Mouse (Mus musculus): ENCODE data around the gene Ccdc122. TPM values are rescaled to one million over a fixed set of nuclear protein-coding genes. Genes with fewer than 3 reads are reported as not detected.
"Not testable (repeated sequence)": the region's sequence is repeated elsewhere in the genome, so short reads cannot be mapped to it uniquely, and the experiment has no call there.

Ccdc122 gene
- total RNA-seq (2021): 1 to 10 TPM; 1.5 to 2.0 TPM
- long read RNA-seq, partial matches to known transcripts: 0 of 2 reads
- long read RNA-seq, other reads (novel, unspliced or antisense): 0 of 2 reads

GRCm38 (mm10) chr14:77036226-77037046, at the start of gene Ccdc122, which contains the start of gene Lacc1:
Gene Ccdc122 (plus strand): TSS chr14:77036772.
Gene Lacc1 (minus strand): TSS chr14:77036904.
- DNase-seq (ENCODE audit: low spot score in 2 of 2): peak; percentile 41 to 72

GRCm38 (mm10) chr14:76990351-76990750, 46.2 kb upstream of the Ccdc122 start:
- not testable (repeated sequence) for DNase-seq (ENCODE audit: low spot score in 2 of 2)

- DNase-seq (ENCODE audit: low spot score in 2 of 2): no peak
Observed at GRCm38 (mm10) chr14:77004740-77005139, 31.8 kb upstream of the Ccdc122 start.

GRCm38 (mm10) chr14:77005566-77005965, 31.0 kb upstream of the Ccdc122 start:
- DNase-seq (ENCODE audit: low spot score in 2 of 2): no peak

- DNase-seq (ENCODE audit: low spot score in 2 of 2): peak; percentile 26 to 89
Observed at GRCm38 (mm10) chr14:77008238-77008637, 28.3 kb upstream of the Ccdc122 start.

GRCm38 (mm10) chr14:77011804-77012203, 24.8 kb upstream of the Ccdc122 start:
- DNase-seq (ENCODE audit: low spot score in 2 of 2): peak; percentile 45 to 90

GRCm38 (mm10) chr14:77016783-77017182, 19.8 kb upstream of the Ccdc122 start:
- DNase-seq (ENCODE audit: low spot score in 2 of 2): not testable (repeated sequence)

GRCm38 (mm10) chr14:77017211-77017610, 19.4 kb upstream of the Ccdc122 start:
- no peak for DNase-seq (ENCODE audit: low spot score in 2 of 2)

- DNase-seq (ENCODE audit: low spot score in 2 of 2): no peak
Observed at GRCm38 (mm10) chr14:77024499-77024898, 12.1 kb upstream of the Ccdc122 start.

GRCm38 (mm10) chr14:77029319-77030054, 7.1 kb upstream of the Ccdc122 start:
- no peak for DNase-seq (ENCODE audit: low spot score in 2 of 2)

- no peak for DNase-seq (ENCODE audit: low spot score in 2 of 2)
Observed at GRCm38 (mm10) chr14:77030808-77031207, 5.8 kb upstream of the Ccdc122 start.

- no peak for DNase-seq (ENCODE audit: low spot score in 2 of 2)
Observed at GRCm38 (mm10) chr14:77032433-77032832, 4.1 kb upstream of the Ccdc122 start.

GRCm38 (mm10) chr14:77033391-77033790, 3.2 kb upstream of the Ccdc122 start:
- DNase-seq (ENCODE audit: low spot score in 2 of 2): no peak

GRCm38 (mm10) chr14:77034175-77034915, 2.2 kb upstream of the Ccdc122 start:
- DNase-seq (ENCODE audit: low spot score in 2 of 2): no peak

- no peak for DNase-seq (ENCODE audit: low spot score in 2 of 2)
Observed at GRCm38 (mm10) chr14:77034970-77035369, 1.6 kb upstream of the Ccdc122 start.

GRCm38 (mm10) chr14:77037330-77037729, 758 bp downstream of the Ccdc122 start:
- DNase-seq (ENCODE audit: low spot score in 2 of 2): no peak

GRCm38 (mm10) chr14:77037832-77038425, 1.4 kb downstream of the Ccdc122 start:
- peak in 1 of 2 experiments; percentile 49 for DNase-seq (ENCODE audit: low spot score in 2 of 2)

GRCm38 (mm10) chr14:77053288-77053687, 16.7 kb downstream of the Ccdc122 start:
- no peak for DNase-seq (ENCODE audit: low spot score in 2 of 2)

- DNase-seq (ENCODE audit: low spot score in 2 of 2): no peak
Observed at GRCm38 (mm10) chr14:77069361-77069760, 32.8 kb downstream of the Ccdc122 start.

- no peak for DNase-seq (ENCODE audit: low spot score in 2 of 2)
Observed at GRCm38 (mm10) chr14:77081248-77081647, 44.7 kb downstream of the Ccdc122 start.

GRCm38 (mm10) chr14:77100285-77100684, 63.7 kb downstream of the Ccdc122 start:
- DNase-seq (ENCODE audit: low spot score in 2 of 2): no peak

All from layer of hippocampus, adult 18-20 months (tissue).